In genomic region chr2:181952747-181953680, GRCm38 (mm10) we compare ENCODE assay signal across 10 mouse cellular contexts. TPM values are rescaled to one million over a fixed set of nuclear protein-coding genes. Genes with fewer than 3 reads are reported as not detected.
A peak's percentile ranks its signal among the peaks of the same experiment; 100 is the strongest.
DNase-seq lines count a peak whose midpoint lies in the region; ATAC-seq and TF ChIP-seq lines count a peak whose summit lies in the region.
"Not testable (repeated sequence)": the region's sequence is repeated elsewhere in the genome, so short reads cannot be mapped to it uniquely, and the experiment has no call there.
"Had no signal": no experiment of that assay in that cellular context is flagged by ENCODE, and none has a peak within 500 bp of the region (broad histone marks: within the 10 kb centered on the region; RNA-seq: fewer than 3 reads in every experiment).

No protein-coding gene starts in this region.

- in situ Hi-C loops in CH12.LX (cut with MboI; ENCODE audit: low pct_ligation_motif_present, low pct_unique_long_range_greater_than_20kb, low sequenced_read_pairs): not testable (repeated sequence)

- not testable (repeated sequence) for TF ChIP-seq CTCF in CH12.LX (conservative IDR thresholded peaks at IDR 0.05 in 1 of 2, IDR thresholded peaks at IDR 0.05 in 1 of 2; ENCODE audit: low read depth in 2 of 2, low read length in 2 of 2)

- TF ChIP-seq POLR2A in CH12.LX (IDR thresholded peaks at IDR 0.05; ENCODE audit: low read depth, low read length): peak; percentile 76
- not testable (repeated sequence) for TF ChIP-seq POLR2A in limb, embryonic 14.5 days (IDR thresholded peaks at IDR 0.05; ENCODE audit: borderline replicate concordance, extremely low read depth, insufficient read depth, insufficient read length)

- H3K9me3 ChIP-seq in CH12.LX (replicated peaks; ENCODE audit: low read length); forebrain, embryonic 14.5 days (replicated peaks; ENCODE audit: control insufficient read depth, low read length); heart, embryonic 15.5 days (replicated peaks); intestine, embryonic 15.5 days; limb, embryonic 14.5 days (ENCODE audit: control insufficient read depth, low read length); neural tube, embryonic 15.5 days (replicated peaks): not testable (repeated sequence)

- H3K79me2 ChIP-seq in CH12.LX (replicated peaks; ENCODE audit: control insufficient read depth, extremely low read depth, insufficient read depth, poor library complexity, severe bottlenecking): not testable (repeated sequence)

- peak; percentile 64 for DNase-seq in CH12.LX (ENCODE audit: extremely low read depth)
- DNase-seq in embryo, embryonic 10.5 days (ENCODE audit: low spot score): peak; percentile 69
- peak; percentile 53 for DNase-seq in forebrain, embryonic 14.5 days (ENCODE audit: low spot score)
- peak; percentile 29 for DNase-seq in limb, embryonic 14.5 days (ENCODE audit: low spot score)

- peak; percentile 23; the same call in 1 of the 2 replicates for ATAC-seq in forebrain, embryonic 14.5 days
- ATAC-seq in heart, embryonic 15.5 days (replicated peaks; ENCODE audit: insufficient number of reproducible peaks, insufficient read depth, low FRiP score, low read depth); limb, embryonic 14.5 days (ENCODE audit: low FRiP score, low read depth); neural tube, embryonic 15.5 days (ENCODE audit: low FRiP score): not testable (repeated sequence)
- peak; percentile 76 for ATAC-seq in intestine, embryonic 15.5 days
- ATAC-seq in megakaryocyte-erythroid progenitor cell, adult 5-6 weeks (replicated peaks; ENCODE audit: low FRiP score, low TSS enrichment, poor library complexity, severe bottlenecking): peak; percentile 55; the same call in 1 of the 2 replicates

- not testable (repeated sequence) for H3K36me3 ChIP-seq in CH12.LX (replicated peaks in 1 of 2; ENCODE audit: control insufficient read depth in 1 of 2, insufficient read depth in 1 of 2, low read length in 1 of 2); forebrain, embryonic 14.5 days (ENCODE audit: control insufficient read depth, insufficient read depth, low read length); heart, embryonic 15.5 days; intestine, embryonic 15.5 days; limb, embryonic 14.5 days (ENCODE audit: control insufficient read depth, insufficient read depth, low read length); neural tube, embryonic 15.5 days

- TF ChIP-seq RAD21 in CH12.LX (IDR thresholded peaks at IDR 0.05; ENCODE audit: low read depth, low read length): not testable (repeated sequence)

- not testable (repeated sequence) for H3K27me3 ChIP-seq in CH12.LX (replicated peaks); forebrain, embryonic 14.5 days (replicated peaks; ENCODE audit: control insufficient read depth, insufficient read depth, low read length); heart, embryonic 15.5 days; intestine, embryonic 15.5 days (replicated peaks); limb, embryonic 14.5 days (ENCODE audit: control insufficient read depth, insufficient read depth, low read length); neural tube, embryonic 15.5 days (replicated peaks)

- not testable (repeated sequence) for H3K27ac ChIP-seq in CH12.LX (ENCODE audit: insufficient read depth, low read depth); forebrain, embryonic 14.5 days (ENCODE audit: low read depth, low read length); heart, embryonic 15.5 days; limb, embryonic 14.5 days (replicated peaks; ENCODE audit: low read depth, low read length); neural tube, embryonic 15.5 days (replicated peaks)
- peak overlapping the region; percentile 70 for H3K27ac ChIP-seq in intestine, embryonic 15.5 days

- peak overlapping the region; percentile 53 for H3K9ac ChIP-seq in CH12.LX (ENCODE audit: insufficient read depth, low read depth)
- 0 out of 2 replicates have a peak overlapping the region, but pooled peaks have one; percentile 32 for H3K9ac ChIP-seq in forebrain, embryonic 14.5 days (ENCODE audit: low read length)
- not testable (repeated sequence) for H3K9ac ChIP-seq in heart, embryonic 15.5 days; intestine, embryonic 15.5 days; limb, embryonic 14.5 days (ENCODE audit: low read depth, low read length, severe bottlenecking); neural tube, embryonic 15.5 days (replicated peaks)

- H3K4me1 ChIP-seq in CH12.LX (ENCODE audit: control insufficient read depth in 1 of 2, insufficient read depth in 2 of 2); forebrain, embryonic 14.5 days (ENCODE audit: control insufficient read depth, insufficient read depth, low read length); heart, embryonic 15.5 days (replicated peaks); intestine, embryonic 15.5 days (replicated peaks); limb, embryonic 14.5 days (ENCODE audit: control insufficient read depth, insufficient read depth, low read length); neural tube, embryonic 15.5 days: not testable (repeated sequence)

- dilution Hi-C loops in CH12.LX (cut with MboI; ENCODE audit: extremely low pct_ligation_motif_present, extremely low pct_unique_long_range_greater_than_20kb, low sequenced_read_pairs): not testable (repeated sequence)

- not testable (repeated sequence) for TF ChIP-seq EP300 in CH12.LX (IDR thresholded peaks at IDR 0.05; ENCODE audit: low read length)

- peak overlapping the region; percentile 36 to 78 (median 52) for H3K4me3 ChIP-seq in CH12.LX (replicated peaks in 1 of 3; ENCODE audit: low read depth in 2 of 3, low read length in 2 of 3, poor library complexity in 1 of 3)
- not testable (repeated sequence) for H3K4me3 ChIP-seq in forebrain, embryonic 14.5 days (ENCODE audit: low read depth, low read length); limb, embryonic 14.5 days (replicated peaks; ENCODE audit: low read length)
- 0 out of 2 replicates have a peak overlapping the region, but pooled peaks have one; percentile 2 for H3K4me3 ChIP-seq in heart, embryonic 15.5 days
- 0 out of 2 replicates have a peak overlapping the region, but pooled peaks have one; percentile 16 for H3K4me3 ChIP-seq in intestine, embryonic 15.5 days (replicated peaks)
- peak overlapping the region; percentile 26 for H3K4me3 ChIP-seq in neural tube, embryonic 15.5 days (replicated peaks)

- H3K4me2 ChIP-seq in CH12.LX (ENCODE audit: insufficient read depth, low read depth, poor library complexity, severe bottlenecking): peak overlapping the region; percentile 91
- H3K4me2 ChIP-seq in forebrain, embryonic 14.5 days (ENCODE audit: low read length): peak overlapping the region; percentile 45
- H3K4me2 ChIP-seq in heart, embryonic 15.5 days: peak overlapping the region; percentile 45
- H3K4me2 ChIP-seq in intestine, embryonic 15.5 days (replicated peaks): peak overlapping the region; percentile 49
- H3K4me2 ChIP-seq in limb, embryonic 14.5 days (replicated peaks; ENCODE audit: low read depth, low read length, severe bottlenecking): peak overlapping the region; percentile 31
- peak overlapping the region; percentile 57 for H3K4me2 ChIP-seq in neural tube, embryonic 15.5 days

- 20% methylated on average over 21 of the region's 21 CpGs for WGBS in forebrain, embryonic 14.5 days
- 20% methylated on average over 21 of the region's 21 CpGs for WGBS in heart, embryonic 15.5 days
- WGBS in intestine, embryonic 15.5 days: 24% methylated on average over 21 of the region's 21 CpGs
- WGBS in limb, embryonic 14.5 days: 19% methylated on average over 21 of the region's 21 CpGs
- 17% methylated on average over 21 of the region's 21 CpGs for WGBS in neural tube, embryonic 15.5 days

TF ChIP-seq in CH12.LX, 34 proteins besides CTCF, POLR2A, EP300 and RAD21 (continues in another document):
- TF ChIP-seq MYC (IDR thresholded peaks at IDR 0.05; ENCODE audit: low read depth, low read length) (peak; percentile 68), KAT2A (IDR thresholded peaks at IDR 0.05; ENCODE audit: insufficient replicate concordance, low read length) (0 out of 2 replicates have a peak, but pooled peaks have one; percentile 64), SIN3A (IDR thresholded peaks at IDR 0.05; ENCODE audit: low read length) (peak; percentile 75; the same call in 1 of the 2 replicates), MXI1 (IDR thresholded peaks at IDR 0.05; ENCODE audit: low read depth, low read length) (peak; percentile 83), MAFK (IDR thresholded peaks at IDR 0.05; ENCODE audit: insufficient replicate concordance, low read length) (peak; percentile 46; the same call in 1 of the 2 replicates), HCFC1 (IDR thresholded peaks at IDR 0.05; ENCODE audit: low read depth, low read length) (0 out of 2 replicates have a peak, but pooled peaks have one; percentile 21), USF1 (IDR thresholded peaks at IDR 0.05; ENCODE audit: low read depth, low read length) (peak; percentile 17; the same call in 1 of the 2 replicates), BHLHE40 (IDR thresholded peaks at IDR 0.05; ENCODE audit: low read depth, low read length) (peak; percentile 29; the same call in 1 of the 2 replicates), TBP (conservative IDR thresholded peaks at IDR 0.05; ENCODE audit: low read depth, low read length) (peak; percentile 47; the same call in 1 of the 2 replicates), ZMIZ1 (IDR thresholded peaks at IDR 0.05; ENCODE audit: low read depth, low read length) (0 out of 2 replicates have a peak, but pooled peaks have one; percentile 30)

RNA-seq across cellular contexts. Expression of gene Gm14496, which starts 37.9 kb away (rescaled TPM):
- total RNA-seq in CH12.LX (2012; rRNA removed) (not detected in 2 replicates), CH12.LX (2014; rRNA removed) (not detected in 2 replicates)
- not detected in 2 replicates for polyA plus RNA-seq in CH12.LX (2012; ENCODE audit: insufficient read length, low read depth)
- not detected in 2 replicates for polyA plus RNA-seq in forebrain, embryonic 14.5 days (2014; fragmentation: Nextera tagmentation; extraction: Ambion mirVana)
- not detected in 2 replicates for polyA plus RNA-seq in heart, embryonic 15.5 days (2015; fragmentation: Nextera tagmentation; extraction: Ambion mirVana)
- polyA plus RNA-seq in intestine, embryonic 15.5 days (2015; fragmentation: Nextera tagmentation; extraction: Ambion mirVana): not detected in 2 replicates
- polyA plus RNA-seq in limb, embryonic 14.5 days (2012; rRNA removed): not detected in 2 replicates
- not detected in 2 replicates for polyA plus RNA-seq in limb, embryonic 14.5 days (2014; fragmentation: Nextera tagmentation; extraction: Ambion mirVana)
- not detected in 2 replicates for total RNA-seq in megakaryocyte-erythroid progenitor cell, adult 5-6 weeks (2014; fragmentation: Nextera tagmentation)
- total RNA-seq in megakaryocyte-erythroid progenitor cell, adult 5-6 weeks (2017): not detected in 2 replicates
- polyA plus RNA-seq in neural tube, embryonic 15.5 days (2015; fragmentation: Nextera tagmentation; extraction: Ambion mirVana): not detected in 2 replicates
- total RNA-seq: layer of hippocampus, adult 8-10 months; left cerebral cortex, postnatal 36 days had no signal

Comparison
In these comparisons a context has a peak if more than half of its experiments do, and no peak if none do; other contexts are left out.
1. H3K4me2 ChIP-seq: peak in every context shown above with its lines; median percentile 91 in CH12.LX; 57 in neural tube, embryonic 15.5 days; 49 in intestine, embryonic 15.5 days; 45 in forebrain, embryonic 14.5 days; 45 in heart, embryonic 15.5 days; 31 in limb, embryonic 14.5 days.